Mouse (Mus musculus) midbrain, embryonic 15.5 days (tissue): ENCODE measurements around the gene Oat. TPM values are rescaled to one million over a fixed set of nuclear protein-coding genes. Genes with fewer than 3 reads are reported as not detected.

Experiments
- ATAC-seq: fragments of 200-750 bp; cut with Nextera tagmentation; replicated peaks from 2 replicates; pipeline ENCODE4 v1.8.0; 2017; ENCODE audit warnings: moderate TSS enrichment
- H3K27ac ChIP-seq: fragments of 300-500 bp; sonication (generic); 2 replicates; pipeline ENCODE4 v1.5.1; 2015; ENCODE audit warnings: mild to moderate bottlenecking, inconsistent platforms
- H3K27me3 ChIP-seq: fragments of 300-500 bp; sonication (generic); replicated peaks from 2 replicates; pipeline ENCODE4 v1.6.1; 2015; ENCODE audit warnings: inconsistent platforms
- H3K36me3 ChIP-seq: fragments of 300-500 bp; sonication (generic); replicated peaks from 2 replicates; pipeline ENCODE4 v1.6.1; 2015; ENCODE audit warnings: inconsistent platforms
- H3K4me1 ChIP-seq: fragments of 300-500 bp; sonication (generic); 2 replicates; pipeline ENCODE4 v1.6.1; 2015; ENCODE audit warnings: inconsistent platforms
- H3K4me2 ChIP-seq: fragments of 300-500 bp; sonication (generic); 2 replicates; pipeline ENCODE4 v1.6.1; 2015; ENCODE audit warnings: inconsistent platforms, mild to moderate bottlenecking, moderate library complexity
- H3K4me3 ChIP-seq: fragments of 300-500 bp; sonication (generic); 2 replicates; pipeline ENCODE4 v1.5.1; 2015; ENCODE audit warnings: mild to moderate bottlenecking, inconsistent platforms
- H3K9ac ChIP-seq: fragments of 300-500 bp; sonication (generic); 2 replicates; pipeline ENCODE4 v1.6.1; 2015; ENCODE audit warnings: mild to moderate bottlenecking, inconsistent platforms
- H3K9me3 ChIP-seq: fragments of 300-500 bp; sonication (generic); 2 replicates; pipeline ENCODE4 v1.6.1; 2016; ENCODE audit warnings: inconsistent platforms
- WGBS: fragments of 180-500 bp; shearing (Covaris S2); methylation state at CpG from one replicate; pipeline ENCODE4 v1.1.7; 2015; ENCODE audit warnings: mixed read lengths; 5-methylcytosine and 5-hydroxymethylcytosine counted together
- polyA plus RNA-seq: library from polyadenylated mRNA; unstranded; fragments of >200 nt; fragmentation: Nextera tagmentation; extraction: Ambion mirVana; gene quantifications from 2 replicates; pipeline ENCODE4 v1.2.1, GENCODE M21; 2015

Gene Oat
- polyA plus RNA-seq, 1 experiment from 2014 or later: 78.6 TPM

DNA sequence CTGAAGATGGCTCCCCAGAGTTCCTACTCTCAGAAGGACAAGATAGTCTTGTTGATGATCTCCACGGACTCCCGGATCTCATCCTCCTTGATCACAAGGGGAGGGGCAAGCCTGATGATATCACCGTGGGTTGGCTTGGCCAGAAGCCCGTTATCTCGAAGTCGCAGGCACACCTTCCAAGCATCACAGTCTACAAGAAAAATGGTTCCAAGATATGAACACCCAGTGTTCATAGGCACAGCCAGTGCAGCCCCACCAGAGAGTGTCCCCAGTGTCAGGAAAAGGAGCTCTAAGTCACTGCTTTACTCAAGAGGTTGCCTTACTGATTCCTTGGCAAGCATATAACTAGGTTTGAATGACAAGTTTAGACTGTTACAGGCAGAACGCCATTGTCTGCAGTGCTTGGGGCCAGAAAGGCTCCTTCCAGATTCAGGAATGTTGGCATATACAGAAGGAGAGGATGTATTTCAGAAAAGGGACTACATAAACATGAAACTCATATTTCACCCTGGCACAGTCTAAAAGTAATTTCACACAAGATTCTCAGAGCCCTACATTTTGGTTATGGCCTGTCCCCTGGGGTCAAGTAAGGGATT lies 18.0 kb downstream of the Oat start:
- Histone ChIP-seq H3K27me3 (no peaks in the 10 kb centered on the region), H3K4me3 (no peak overlapping the region), H3K36me3 (peaks cover 24% of the 10 kb centered on the region; the same call in 1 of the 2 replicates), H3K9me3 (no peaks in the 10 kb centered on the region), H3K27ac (no peak overlapping the region), H3K4me2 (no peak overlapping the region), H3K9ac (no peak overlapping the region), H3K4me1 (no peaks in the 10 kb centered on the region)
- 94% methylated on average over 7 of the region's 7 CpGs for WGBS
- ATAC-seq: no peak

DNA sequence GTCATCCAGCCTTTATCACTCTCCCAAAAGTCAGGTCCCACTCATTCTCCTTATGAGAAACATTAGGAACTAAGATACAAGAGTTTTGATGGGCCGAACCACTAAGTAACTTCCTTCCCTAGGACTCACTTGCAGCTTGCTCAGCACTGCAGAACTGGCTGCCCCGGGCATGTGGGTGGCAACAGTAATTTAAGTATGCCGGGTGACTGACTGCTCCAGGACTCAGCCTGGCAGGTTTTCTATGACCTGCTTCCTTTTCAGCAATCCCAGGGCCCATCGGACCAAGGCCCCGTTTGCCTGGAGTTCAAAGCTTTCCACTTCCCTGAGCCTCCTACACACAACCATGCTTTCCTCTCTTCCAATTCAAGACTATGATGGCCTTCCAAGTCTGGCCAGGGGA lies 19.6 kb downstream of the Oat start:
- Histone ChIP-seq H3K4me1 (no peaks in the 10 kb centered on the region), H3K9ac (no peak overlapping the region), H3K36me3 (peaks cover 14% of the 10 kb centered on the region; the same call in 1 of the 2 replicates), H3K4me2 (no peak overlapping the region), H3K9me3 (no peaks in the 10 kb centered on the region), H3K4me3 (no peak overlapping the region), H3K27ac (no peak overlapping the region), H3K27me3 (no peaks in the 10 kb centered on the region)
- 91% methylated on average over 5 of the region's 5 CpGs for WGBS
- no peak for ATAC-seq

DNA sequence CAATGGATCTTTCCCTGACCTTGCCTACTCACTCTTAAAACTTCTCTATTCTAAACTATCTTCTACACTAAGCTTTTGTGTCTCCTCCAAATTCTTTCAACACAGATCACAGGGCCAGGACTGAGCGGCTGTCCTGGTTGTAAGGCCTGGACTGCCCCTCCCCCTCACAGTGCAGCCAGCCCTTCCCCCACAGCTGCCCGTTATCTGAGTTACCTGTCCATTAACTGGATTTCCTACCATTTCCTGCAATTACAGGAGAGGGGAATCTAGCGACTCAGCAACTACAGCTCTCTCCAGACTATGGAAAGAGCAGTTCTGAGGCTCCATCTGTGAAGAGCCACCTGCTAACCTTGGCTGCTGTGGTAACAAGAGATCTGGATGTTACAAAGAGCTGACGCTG lies 20.3 kb downstream of the Oat start:
- no peak overlapping the region for H3K9ac ChIP-seq
- H3K36me3 ChIP-seq: 0 out of 2 replicates have a peak, but pooled peaks cover 8% of the 10 kb centered on the region
- H3K9me3 ChIP-seq: no peaks in the 10 kb centered on the region
- H3K4me2 ChIP-seq: no peak overlapping the region
- H3K27me3 ChIP-seq: no peaks in the 10 kb centered on the region
- WGBS: 40% methylated on average over 4 of the region's 4 CpGs
- peaks cover 3% of the 10 kb centered on the region for H3K4me1 ChIP-seq
- ATAC-seq: no peak
- H3K4me3 ChIP-seq: no peak overlapping the region
- no peak overlapping the region for H3K27ac ChIP-seq

DNA sequence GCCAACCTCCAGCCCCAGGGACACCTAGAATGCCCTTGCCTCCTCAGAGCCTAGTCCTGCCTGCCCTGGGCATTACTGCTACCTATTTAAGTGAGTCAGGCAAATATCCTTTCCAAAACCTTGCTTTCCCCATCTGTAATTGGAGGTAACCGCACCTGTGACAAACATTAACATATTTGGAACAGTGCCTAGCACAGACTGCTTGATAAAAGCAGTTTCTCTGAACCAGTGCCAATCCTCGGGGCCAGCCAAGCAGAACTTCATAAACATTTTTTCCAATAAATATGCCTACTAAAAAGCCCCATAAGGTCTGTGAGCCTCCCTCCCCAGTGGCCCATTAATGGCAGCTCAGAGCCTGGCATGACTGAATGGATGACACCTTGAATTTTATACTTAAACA lies 22.1 kb downstream of the Oat start:
- Histone ChIP-seq H3K9ac (no peak overlapping the region), H3K27me3 (0 out of 2 replicates have a peak, but pooled peaks cover 4% of the 10 kb centered on the region), H3K4me3 (no peak overlapping the region), H3K4me2 (no peak overlapping the region), H3K27ac (0 out of 2 replicates have a peak overlapping the region, but pooled peaks have one; percentile 22), H3K4me1 (peaks cover 3% of the 10 kb centered on the region), H3K9me3 (no peaks in the 10 kb centered on the region), H3K36me3 (no peaks in the 10 kb centered on the region)
- ATAC-seq: no peak
- WGBS: 71% methylated on average over 2 of the region's 2 CpGs

DNA sequence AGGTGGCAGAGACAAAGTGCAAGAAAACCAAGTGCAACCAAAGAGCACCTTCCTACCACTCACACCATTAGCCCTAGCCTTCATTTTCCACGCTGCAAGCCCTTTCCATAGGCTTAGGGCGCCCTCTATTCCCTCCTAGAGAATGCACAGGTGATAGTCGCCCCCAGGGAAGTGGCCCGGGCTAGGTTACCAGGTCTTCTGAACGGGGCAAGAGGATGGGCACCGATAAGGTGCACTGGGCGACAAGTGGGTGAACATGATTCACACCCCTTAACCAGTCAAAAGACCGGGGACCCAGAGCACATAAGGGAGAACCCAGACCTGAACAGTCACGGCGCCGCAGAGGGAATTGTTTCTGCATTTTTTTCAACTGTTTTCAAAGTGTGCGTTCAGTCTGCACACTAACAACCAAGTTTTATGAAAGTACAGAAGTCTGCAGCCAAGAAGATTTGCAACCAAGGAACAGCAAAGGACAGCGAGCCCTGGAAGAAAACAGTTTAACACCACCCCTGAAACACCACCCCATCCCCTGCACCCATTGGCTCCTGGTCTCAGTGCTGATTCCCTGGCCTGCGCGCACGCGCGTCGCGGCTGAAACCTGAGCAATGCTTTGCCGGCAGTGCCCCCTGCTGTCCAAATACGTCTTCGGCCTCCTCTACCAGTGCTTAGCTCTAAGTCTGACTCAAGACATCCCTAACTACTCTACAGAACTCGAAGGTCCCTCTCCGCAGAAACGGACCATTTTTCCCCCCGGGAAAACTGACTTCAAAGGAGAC lies 24.7 kb downstream of the Oat start:
- peak; percentile 97 for ATAC-seq
- H3K27ac ChIP-seq: peak overlapping the region; percentile 46; the same call in 1 of the 2 replicates
- peaks cover 3% of the 10 kb centered on the region for H3K4me1 ChIP-seq
- peak overlapping the region; percentile 34 for H3K9ac ChIP-seq
- no peaks in the 10 kb centered on the region for H3K36me3 ChIP-seq
- H3K27me3 ChIP-seq: 0 out of 2 replicates have a peak, but pooled peaks cover 4% of the 10 kb centered on the region
- H3K4me2 ChIP-seq: peak overlapping the region; percentile 80
- H3K9me3 ChIP-seq: no peaks in the 10 kb centered on the region
- 1% methylated on average over 27 of the region's 27 CpGs for WGBS
- H3K4me3 ChIP-seq: peak overlapping the region; percentile 44

DNA sequence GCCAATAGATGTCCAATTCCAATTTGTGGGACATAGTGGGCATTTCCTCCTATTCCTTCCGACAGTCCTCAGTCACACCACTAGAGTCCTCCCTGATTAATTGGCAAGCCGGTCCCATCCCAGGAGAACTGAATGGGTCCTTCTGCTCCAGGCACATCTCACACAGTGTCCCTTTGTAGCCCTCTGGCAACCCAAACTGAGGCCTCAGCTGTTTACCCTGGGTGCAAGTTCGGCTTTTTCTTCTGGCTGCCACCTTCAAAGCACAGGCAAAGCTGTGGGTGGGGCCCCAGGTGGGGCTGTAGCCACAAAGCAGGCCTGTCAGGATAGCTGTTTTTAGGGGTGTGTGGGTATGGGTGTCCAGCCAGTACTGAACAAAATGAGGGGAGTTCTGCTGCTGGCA lies 29.1 kb downstream of the Oat start:
- 81% methylated on average over 3 of the region's 3 CpGs for WGBS
- Histone ChIP-seq H3K4me3 (no peak overlapping the region), H3K27me3 (0 out of 2 replicates have a peak, but pooled peaks cover 4% of the 10 kb centered on the region), H3K36me3 (no peaks in the 10 kb centered on the region), H3K4me2 (no peak overlapping the region), H3K4me1 (peaks cover 3% of the 10 kb centered on the region), H3K9me3 (no peaks in the 10 kb centered on the region), H3K9ac (no peak overlapping the region), H3K27ac (no peak overlapping the region)
- no peak for ATAC-seq

DNA sequence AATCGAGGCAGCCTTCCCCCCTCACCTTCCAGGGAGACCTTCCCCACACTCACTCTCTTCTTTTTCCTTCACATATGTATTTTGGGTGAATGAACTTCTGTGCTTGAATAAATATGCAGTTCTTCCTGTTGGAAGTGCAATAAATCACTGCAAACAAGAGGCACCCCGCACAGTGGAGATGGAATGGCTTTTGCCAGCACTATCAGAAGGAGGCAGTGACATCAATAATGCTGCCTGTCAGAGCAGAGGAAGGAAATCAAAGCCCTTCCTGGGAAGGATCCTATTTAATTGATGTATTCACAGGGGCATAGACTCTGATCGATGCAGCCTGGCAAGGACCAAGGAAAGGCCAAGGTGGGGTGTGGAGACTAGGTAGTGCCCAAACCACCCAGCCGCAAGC lies 33.8 kb downstream of the Oat start:
- Histone ChIP-seq H3K4me1 (no peaks in the 10 kb centered on the region), H3K27ac (no peak overlapping the region), H3K36me3 (no peaks in the 10 kb centered on the region), H3K4me3 (no peak overlapping the region), H3K4me2 (no peak overlapping the region), H3K9me3 (no peaks in the 10 kb centered on the region), H3K27me3 (no peaks in the 10 kb centered on the region), H3K9ac (no peak overlapping the region)
- WGBS: 74% methylated on average over 4 of the region's 4 CpGs
- no peak for ATAC-seq

DNA sequence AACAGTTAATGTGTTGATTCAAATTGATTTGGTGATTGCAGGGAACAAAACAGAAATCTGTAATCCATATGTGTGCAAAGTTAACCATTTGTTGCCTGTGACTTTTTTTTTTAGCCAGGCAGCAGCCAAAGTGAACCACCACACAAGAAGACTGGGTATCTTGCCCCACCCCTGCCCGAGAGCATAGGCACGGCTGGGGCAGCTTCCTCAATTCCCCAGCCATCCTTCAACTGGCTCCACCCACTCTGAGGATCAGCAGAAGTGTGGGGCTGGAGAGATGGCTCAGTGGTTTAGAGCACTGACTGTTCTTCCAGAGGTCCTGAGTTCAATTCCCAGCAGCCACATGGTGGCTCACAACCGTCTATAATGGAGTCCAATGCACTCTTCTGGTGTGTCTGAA lies 34.6 kb downstream of the Oat start:
- Histone ChIP-seq H3K4me2 (no peak overlapping the region), H3K36me3 (no peaks in the 10 kb centered on the region), H3K9me3 (no peaks in the 10 kb centered on the region), H3K27me3 (no peaks in the 10 kb centered on the region), H3K27ac (no peak overlapping the region), H3K4me3 (no peak overlapping the region), H3K9ac (no peak overlapping the region), H3K4me1 (no peaks in the 10 kb centered on the region)
- WGBS: 73% methylated on average over 3 of the region's 3 CpGs
- no peak for ATAC-seq

DNA sequence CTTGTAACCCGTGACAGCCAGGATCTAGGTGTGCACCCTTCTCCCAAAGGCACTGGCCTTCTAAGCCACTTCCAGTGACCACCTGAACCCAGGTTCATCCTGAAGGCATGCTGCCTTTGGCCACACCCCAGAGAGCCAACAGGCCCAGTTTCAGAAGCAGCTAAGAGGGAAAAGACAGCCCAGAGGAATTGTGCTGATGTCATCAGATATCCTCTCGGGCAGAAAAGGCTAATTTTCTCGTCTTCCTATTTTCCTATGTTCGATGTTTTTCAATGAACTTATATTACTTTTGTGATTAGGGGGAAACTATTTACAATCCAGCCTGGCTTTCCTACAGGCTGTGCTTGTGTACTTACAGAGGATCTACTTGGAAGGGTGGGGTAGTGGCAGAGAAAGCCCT lies 35.6 kb downstream of the Oat start:
- H3K4me2 ChIP-seq: no peak overlapping the region
- H3K36me3 ChIP-seq: no peaks in the 10 kb centered on the region
- no peaks in the 10 kb centered on the region for H3K4me1 ChIP-seq
- no peak overlapping the region for H3K27ac ChIP-seq
- H3K4me3 ChIP-seq: no peak overlapping the region
- no peaks in the 10 kb centered on the region for H3K9me3 ChIP-seq
- H3K27me3 ChIP-seq: no peaks in the 10 kb centered on the region
- 87% methylated on average over 4 of the region's 4 CpGs for WGBS
- no peak overlapping the region for H3K9ac ChIP-seq
- no peak for ATAC-seq

DNA sequence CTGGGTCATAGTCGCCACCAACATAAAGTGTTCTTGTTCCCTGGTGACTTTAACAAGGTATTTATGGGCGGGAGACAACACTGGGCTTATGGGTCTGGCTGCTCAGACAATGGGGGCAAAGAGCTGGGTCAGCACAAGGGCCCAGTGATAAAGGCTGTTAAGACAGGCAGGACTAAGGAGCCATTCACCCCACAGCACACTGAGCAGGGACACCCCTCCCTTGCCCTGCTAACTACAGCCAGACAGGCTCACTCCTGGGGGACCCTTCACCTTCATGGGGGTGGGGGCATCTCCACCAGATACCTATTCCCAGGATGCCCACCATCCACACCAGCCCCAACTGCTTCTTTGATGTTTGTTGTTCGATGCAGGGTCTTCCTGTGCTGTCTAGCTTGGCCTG lies 47.0 kb downstream of the Oat start:
- WGBS: 72% methylated on average over 3 of the region's 3 CpGs
- H3K36me3 ChIP-seq: no peaks in the 10 kb centered on the region
- no peak overlapping the region for H3K27ac ChIP-seq

DNA sequence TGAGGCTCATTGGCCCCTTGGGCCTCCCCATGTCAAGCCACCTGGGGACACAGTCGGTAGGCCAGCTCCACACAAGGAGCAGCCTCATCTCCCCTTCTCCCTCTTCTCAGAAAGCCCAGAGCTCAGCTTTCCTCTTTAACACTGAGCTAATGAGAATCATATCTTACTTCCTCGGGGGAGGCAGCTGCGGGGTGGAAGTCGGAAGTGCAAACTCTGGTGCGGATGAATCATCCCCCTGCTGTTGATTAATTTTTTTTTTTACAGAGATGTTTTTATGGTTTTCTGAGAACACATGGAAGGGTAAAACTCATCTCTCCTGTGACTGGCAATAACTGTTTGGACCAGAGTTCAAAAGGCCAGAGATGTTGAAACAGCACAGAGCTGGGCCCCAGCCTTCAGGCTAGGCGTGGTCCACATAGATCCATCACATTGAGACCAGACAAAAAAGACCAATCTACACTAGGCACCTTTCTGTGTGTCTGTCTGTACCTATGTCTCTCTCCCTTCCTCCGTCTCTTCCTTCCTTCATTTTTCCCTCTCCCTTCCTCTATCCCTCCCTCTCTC lies 62.7 kb downstream of the Oat start:
- WGBS: 91% methylated on average over 7 of the region's 7 CpGs
- H3K9ac ChIP-seq: no peak overlapping the region
- ATAC-seq: no peak
- H3K4me3 ChIP-seq: no peak overlapping the region
- no peaks in the 10 kb centered on the region for H3K4me1 ChIP-seq
- H3K27me3 ChIP-seq: no peaks in the 10 kb centered on the region
- no peak overlapping the region for H3K4me2 ChIP-seq
- H3K27ac ChIP-seq: no peak overlapping the region
- H3K36me3 ChIP-seq: no peaks in the 10 kb centered on the region
- H3K9me3 ChIP-seq: no peaks in the 10 kb centered on the region

More for the DNA sequence above, 47.0 kb downstream of the Oat start:
- H3K9ac ChIP-seq: no peak overlapping the region
- H3K4me2 ChIP-seq: no peak overlapping the region
- no peak for ATAC-seq
- no peaks in the 10 kb centered on the region for H3K9me3 ChIP-seq
- no peak overlapping the region for H3K4me3 ChIP-seq
- no peaks in the 10 kb centered on the region for H3K27me3 ChIP-seq
- H3K4me1 ChIP-seq: no peaks in the 10 kb centered on the region

DNA sequence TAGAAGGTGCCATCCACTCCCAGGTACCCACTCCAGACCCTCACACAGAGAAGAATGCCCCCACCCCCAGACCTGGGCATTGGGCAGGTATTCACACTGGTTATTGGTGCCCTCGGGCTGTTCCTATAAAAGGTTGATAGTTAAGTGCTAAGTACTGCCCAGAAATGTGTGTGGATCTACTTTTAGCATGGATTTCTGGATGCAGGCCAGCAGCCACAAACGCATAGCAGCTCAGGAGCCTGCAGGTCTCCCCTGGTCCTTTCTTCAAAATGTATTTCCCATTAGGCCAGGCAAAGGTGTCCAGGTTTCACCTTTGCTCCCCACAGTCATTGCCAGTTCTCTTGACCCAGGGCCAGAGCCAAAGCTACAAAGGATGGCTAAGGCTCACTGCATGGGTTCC lies 67.1 kb downstream of the Oat start:
- H3K27me3 ChIP-seq: no peaks in the 10 kb centered on the region
- no peaks in the 10 kb centered on the region for H3K4me1 ChIP-seq
- H3K36me3 ChIP-seq: no peaks in the 10 kb centered on the region
- no peak overlapping the region for H3K9ac ChIP-seq
- ATAC-seq: no peak
- no peaks in the 10 kb centered on the region for H3K9me3 ChIP-seq
- H3K27ac ChIP-seq: no peak overlapping the region
- H3K4me3 ChIP-seq: no peak overlapping the region
- 77% methylated on average over 2 of the region's 2 CpGs for WGBS
- H3K4me2 ChIP-seq: no peak overlapping the region
